Mouse (Mus musculus) hindbrain, postnatal 0 days (tissue): ENCODE measurements around the gene Sec16b. TPM values are rescaled to one million over a fixed set of nuclear protein-coding genes. Genes with fewer than 3 reads are reported as not detected.

Source experiments
- ATAC-seq: fragments of 200-750 bp; cut with Nextera tagmentation; 2 replicates; pipeline ENCODE4 v1.8.0; 2017; ENCODE audit warnings: mild to moderate bottlenecking, moderate TSS enrichment, moderate library complexity
- DNase-seq: peaks from one replicate; pipeline ENCODE4 v3.0.0-alpha.2; 2015; ENCODE audit warnings: low spot score
- H3K27ac ChIP-seq: fragments of 300-500 bp; sonication (generic); 2 replicates; pipeline ENCODE4 v1.5.1; 2014; ENCODE audit warnings: mild to moderate bottlenecking
- H3K27me3 ChIP-seq: fragments of 300-500 bp; sonication (generic); 2 replicates; pipeline ENCODE4 v1.6.1; 2014; ENCODE audit warnings: low read length, mixed read lengths; ENCODE audit not compliant: insufficient read depth
- H3K36me3 ChIP-seq: fragments of 300-500 bp; sonication (generic); 2 replicates; pipeline ENCODE4 v1.6.1; 2014; ENCODE audit warnings: low read length, mixed read lengths; ENCODE audit not compliant: insufficient read depth
- H3K4me1 ChIP-seq: fragments of 300-500 bp; sonication (generic); 2 replicates; pipeline ENCODE4 v1.6.1; 2014; ENCODE audit warnings: antibody characterized with exemption, low read length, mixed read lengths; ENCODE audit not compliant: insufficient read depth
- H3K4me2 ChIP-seq: fragments of 300-500 bp; sonication (generic); 2 replicates; pipeline ENCODE4 v1.6.1; 2014; ENCODE audit warnings: low read depth, mild to moderate bottlenecking, low read length, moderate library complexity, mixed read lengths
- H3K4me3 ChIP-seq: fragments of 300-500 bp; sonication (generic); 2 replicates; pipeline ENCODE4 v1.5.1; 2014; ENCODE audit warnings: low read length
- H3K9ac ChIP-seq: fragments of 300-500 bp; sonication (generic); replicated peaks from 2 replicates; pipeline ENCODE4 v1.6.1; 2014; ENCODE audit warnings: mild to moderate bottlenecking, low read length, moderate library complexity, mixed read lengths
- H3K9me3 ChIP-seq: fragments of 300-500 bp; sonication (generic); 2 replicates; pipeline ENCODE4 v1.6.1; 2016; ENCODE audit warnings: low read length, mixed read lengths
- CTCF ChIP-seq: IDR thresholded peaks from 2 replicates; pipeline ENCODE4 v1.5.1; 2016; ENCODE audit warnings: antibody characterized with exemption, control low read depth, low read depth
- WGBS: fragments of 180-500 bp; shearing (Covaris S2); extraction: QIAGEN DNeasy Blood & Tissue Kit; methylation state at CpG from one replicate; pipeline ENCODE4 v1.1.7; 2014; 5-methylcytosine and 5-hydroxymethylcytosine counted together
- polyA plus RNA-seq: library from polyadenylated mRNA; unstranded; fragments of >200 nt; fragmentation: Nextera tagmentation; extraction: Ambion mirVana; gene quantifications from 2 replicates; pipeline ENCODE4 v1.2.1, GENCODE M21; 2015
- total RNA-seq: library from RNA; depleted of rRNA; stranded (reverse); fragments of >200 nt; gene quantifications from 2 replicates; pipeline ENCODE4 v1.2.3, GENCODE M21; 2014

The Sec16b gene
- total and polyA plus RNA-seq, 2 experiments from 2014 or later: 0.21 to 0.41 TPM

DNA sequence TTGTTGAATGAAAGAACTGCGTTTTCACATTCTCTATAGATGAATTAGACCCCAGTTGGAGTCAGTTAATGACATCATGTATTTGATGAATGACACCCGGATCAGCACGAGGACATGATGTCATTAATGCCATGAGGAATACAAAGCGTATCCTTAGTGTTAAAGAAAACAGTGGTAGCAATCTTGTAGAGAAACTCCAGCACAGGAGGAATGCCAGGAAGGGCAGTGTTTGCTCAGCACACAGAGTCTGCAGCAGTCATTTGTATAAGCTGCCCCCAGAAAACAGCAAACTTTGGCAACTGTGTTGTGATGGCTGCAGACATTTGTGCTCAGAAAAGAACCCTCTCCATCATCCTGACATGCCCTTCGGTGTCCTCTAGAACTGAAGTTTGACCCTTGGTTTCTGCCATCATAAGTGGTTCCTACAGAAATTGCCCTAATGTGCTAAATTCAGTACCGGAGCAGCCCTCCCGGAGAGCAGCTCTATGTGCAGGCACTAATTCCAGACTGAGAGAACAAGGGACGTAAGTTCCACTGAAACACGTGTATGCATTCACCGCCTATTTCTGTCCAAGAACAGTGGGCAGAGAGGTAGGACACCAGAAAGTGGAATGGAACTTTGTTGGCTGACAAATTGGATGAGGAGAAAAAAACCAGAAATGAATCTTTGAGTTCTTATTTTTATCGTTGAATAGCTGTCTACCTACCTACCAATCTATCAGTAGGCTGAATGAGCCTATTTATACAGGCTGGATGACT, 6.3 kb downstream of the Sec16b start:
- no peak for DNase-seq

DNA sequence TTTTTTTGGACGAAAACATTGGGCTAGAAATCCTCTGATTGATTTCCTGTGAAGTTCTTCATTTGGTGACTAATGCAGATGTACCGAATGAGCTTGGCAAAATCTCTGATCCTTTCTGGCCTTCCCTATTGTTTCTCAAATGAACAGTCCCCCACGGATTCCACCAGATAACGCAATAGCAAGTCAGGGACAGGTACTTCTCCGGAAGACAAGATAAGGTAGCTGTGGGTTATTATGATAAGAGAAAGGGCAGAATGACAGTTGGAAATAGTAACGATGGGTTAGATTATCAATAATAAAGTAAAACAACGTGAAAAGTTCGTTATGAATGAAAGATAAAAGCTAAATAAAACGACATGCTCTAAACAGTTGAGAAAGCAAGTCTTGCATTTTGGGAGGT, 7.0 kb downstream of the Sec16b start:
- ATAC-seq (no peak), DNase-seq (no peak)
- WGBS: 78% methylated on average over 9 of the region's 9 CpGs
- Histone ChIP-seq H3K9me3 (no peaks in the 10 kb centered on the region), H3K4me2 (no peak overlapping the region), H3K9ac (no peak overlapping the region), H3K4me1 (peaks cover 7% of the 10 kb centered on the region), H3K27me3 (no peaks in the 10 kb centered on the region), H3K27ac (no peak overlapping the region), H3K4me3 (no peak overlapping the region), H3K36me3 (no peaks in the 10 kb centered on the region)
- no peak for TF ChIP-seq CTCF

More for the DNA sequence above, 6.3 kb downstream of the Sec16b start:
- no peak overlapping the region for H3K4me2 ChIP-seq
- peaks cover 3% of the 10 kb centered on the region for H3K4me1 ChIP-seq
- H3K27ac ChIP-seq: no peak overlapping the region
- no peak overlapping the region for H3K4me3 ChIP-seq
- ATAC-seq: no peak
- no peak for TF ChIP-seq CTCF
- no peaks in the 10 kb centered on the region for H3K27me3 ChIP-seq
- no peak overlapping the region for H3K9ac ChIP-seq
- H3K36me3 ChIP-seq: no peaks in the 10 kb centered on the region
- 62% methylated on average over 11 of the region's 11 CpGs for WGBS
- H3K9me3 ChIP-seq: no peaks in the 10 kb centered on the region

DNA sequence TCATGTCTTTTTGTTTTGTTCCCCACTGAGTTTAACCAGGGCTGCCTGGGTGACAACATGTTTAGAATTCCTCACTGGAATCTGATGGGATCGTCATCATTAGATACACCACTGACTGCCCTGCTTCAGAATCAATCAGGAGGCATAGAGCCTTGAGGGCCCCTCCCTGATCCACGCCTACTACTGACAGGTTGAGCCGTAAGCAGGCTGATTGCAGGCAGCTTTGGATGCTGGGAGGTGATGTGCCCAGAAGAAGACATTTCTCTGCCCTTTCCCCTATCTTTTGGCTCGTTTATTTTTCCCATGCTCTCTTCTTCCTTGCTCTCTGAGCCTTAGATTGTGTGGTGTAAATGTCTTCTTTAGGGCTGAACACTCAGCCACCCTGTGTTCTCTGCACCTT, 7.8 kb downstream of the Sec16b start:
- no peaks in the 10 kb centered on the region for H3K27me3 ChIP-seq
- ATAC-seq (no peak), DNase-seq (no peak)
- H3K9me3 ChIP-seq: no peaks in the 10 kb centered on the region
- no peak overlapping the region for H3K27ac ChIP-seq
- 68% methylated on average over 4 of the region's 4 CpGs for WGBS
- no peaks in the 10 kb centered on the region for H3K36me3 ChIP-seq
- no peak overlapping the region for H3K4me2 ChIP-seq
- no peak overlapping the region for H3K4me3 ChIP-seq
- H3K4me1 ChIP-seq: peaks cover 10% of the 10 kb centered on the region
- H3K9ac ChIP-seq: no peak overlapping the region
- no peak for TF ChIP-seq CTCF

DNA sequence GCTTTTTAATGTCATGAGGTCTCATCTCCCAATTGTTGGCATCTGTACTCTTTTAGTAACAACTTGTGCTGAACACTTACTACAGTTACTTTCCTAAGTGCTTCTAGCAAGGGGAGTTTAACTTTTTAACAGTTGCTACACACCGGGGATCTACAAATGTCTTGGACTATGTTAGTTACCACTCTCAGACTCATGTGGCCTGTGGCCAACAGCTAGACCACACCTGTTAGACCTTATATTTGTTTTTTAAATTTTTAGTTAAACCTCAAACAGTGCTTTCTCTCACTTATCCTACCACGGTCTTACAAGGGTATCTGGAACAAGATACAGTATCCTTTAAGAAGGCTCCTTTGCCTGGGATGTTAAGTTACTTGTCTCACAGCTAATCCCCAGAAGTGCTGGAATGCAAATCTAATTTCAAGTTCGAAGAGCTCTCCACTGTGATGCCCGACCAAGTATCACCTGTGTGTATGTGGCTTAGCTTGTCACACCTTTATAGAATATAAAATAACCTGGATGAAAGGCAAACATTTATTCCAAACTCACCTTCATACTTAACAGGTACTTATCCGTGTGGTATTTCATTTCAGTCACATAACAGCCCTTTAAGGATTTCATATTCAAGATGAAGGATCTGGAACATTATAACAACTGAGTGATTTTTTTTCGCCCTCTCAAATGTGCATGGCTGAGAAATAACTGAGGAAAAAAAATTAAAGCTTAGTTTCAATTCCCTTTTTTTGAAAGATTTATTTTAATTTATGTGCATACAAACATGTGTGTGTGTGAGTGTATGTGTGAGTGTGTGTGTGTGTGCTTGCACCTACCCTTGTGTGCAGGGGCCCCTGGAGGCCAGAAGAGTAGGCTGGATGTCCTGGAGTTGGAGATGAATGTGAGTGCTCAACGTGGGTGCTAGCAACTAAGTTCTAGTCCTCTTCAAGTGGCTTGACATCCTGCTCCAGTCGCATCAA, 10.6 kb downstream of the Sec16b start:
- H3K4me1 ChIP-seq: peaks cover 11% of the 10 kb centered on the region
- H3K9me3 ChIP-seq: no peaks in the 10 kb centered on the region
- H3K27ac ChIP-seq: no peak overlapping the region
- no peaks in the 10 kb centered on the region for H3K36me3 ChIP-seq
- H3K4me2 ChIP-seq: no peak overlapping the region
- H3K9ac ChIP-seq: no peak overlapping the region
- TF ChIP-seq CTCF: no peak
- no peaks in the 10 kb centered on the region for H3K27me3 ChIP-seq
- H3K4me3 ChIP-seq: no peak overlapping the region
- WGBS: 82% methylated on average over 8 of the region's 8 CpGs
- ATAC-seq: no peak
- DNase-seq: no peak

DNA sequence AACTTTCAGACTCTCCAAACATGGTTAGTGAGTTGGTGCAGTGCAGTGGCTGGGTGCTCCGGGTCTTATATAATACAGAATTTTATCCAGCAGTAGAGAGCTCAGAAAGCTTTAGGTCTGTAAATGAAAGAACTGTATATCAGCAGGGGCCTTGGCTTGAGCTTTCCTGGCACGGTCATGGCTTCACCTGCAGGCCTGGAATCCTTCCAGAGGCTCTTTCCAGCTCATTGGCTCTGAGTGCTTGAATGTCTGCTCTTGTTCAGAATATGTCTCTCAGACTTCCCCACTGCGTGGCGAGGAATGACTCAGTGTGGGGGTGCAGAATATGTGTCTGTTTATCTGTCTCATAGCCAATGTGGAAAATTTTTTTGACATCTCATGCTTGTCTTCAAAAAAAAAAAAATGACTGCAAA, 11.6 kb downstream of the Sec16b start:
- no peaks in the 10 kb centered on the region for H3K9me3 ChIP-seq
- H3K4me2 ChIP-seq: no peak overlapping the region
- WGBS: 27% methylated on average over 4 of the region's 4 CpGs
- H3K9ac ChIP-seq: no peak overlapping the region
- no peaks in the 10 kb centered on the region for H3K27me3 ChIP-seq
- DNase-seq: peak; percentile 87
- H3K4me1 ChIP-seq: peaks cover 11% of the 10 kb centered on the region
- H3K27ac ChIP-seq: no peak overlapping the region
- peak; percentile 82 for ATAC-seq
- H3K4me3 ChIP-seq: no peak overlapping the region
- H3K36me3 ChIP-seq: no peaks in the 10 kb centered on the region
- TF ChIP-seq CTCF: no peak

DNA sequence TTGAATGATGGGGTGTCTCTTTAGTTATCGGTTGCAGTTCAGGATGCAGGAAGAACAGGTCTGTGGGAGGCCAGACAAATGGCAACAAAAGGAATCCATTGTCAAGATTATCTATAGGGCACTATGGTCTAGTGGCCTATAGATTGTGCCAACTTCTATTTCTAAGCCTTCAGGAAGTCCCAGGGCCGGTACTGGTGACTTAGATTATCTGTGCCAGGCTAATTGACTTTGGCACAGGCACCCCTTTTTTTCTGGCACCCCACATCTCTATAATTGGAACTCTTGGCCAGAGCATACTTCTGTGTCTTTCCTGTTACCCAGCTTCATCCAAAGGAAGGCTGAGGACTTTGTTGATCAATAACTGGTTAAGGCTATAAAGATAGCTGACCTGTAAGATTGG, 12.9 kb downstream of the Sec16b start:
- no peak overlapping the region for H3K27ac ChIP-seq
- H3K4me1 ChIP-seq: peaks cover 11% of the 10 kb centered on the region
- DNase-seq (no peak), ATAC-seq (no peak)
- H3K9me3 ChIP-seq: no peaks in the 10 kb centered on the region
- H3K36me3 ChIP-seq: no peaks in the 10 kb centered on the region
- TF ChIP-seq CTCF: no peak
- WGBS: 33% methylated on average over 2 of the region's 2 CpGs
- no peak overlapping the region for H3K4me2 ChIP-seq
- no peak overlapping the region for H3K4me3 ChIP-seq
- H3K9ac ChIP-seq: no peak overlapping the region
- H3K27me3 ChIP-seq: no peaks in the 10 kb centered on the region

DNA sequence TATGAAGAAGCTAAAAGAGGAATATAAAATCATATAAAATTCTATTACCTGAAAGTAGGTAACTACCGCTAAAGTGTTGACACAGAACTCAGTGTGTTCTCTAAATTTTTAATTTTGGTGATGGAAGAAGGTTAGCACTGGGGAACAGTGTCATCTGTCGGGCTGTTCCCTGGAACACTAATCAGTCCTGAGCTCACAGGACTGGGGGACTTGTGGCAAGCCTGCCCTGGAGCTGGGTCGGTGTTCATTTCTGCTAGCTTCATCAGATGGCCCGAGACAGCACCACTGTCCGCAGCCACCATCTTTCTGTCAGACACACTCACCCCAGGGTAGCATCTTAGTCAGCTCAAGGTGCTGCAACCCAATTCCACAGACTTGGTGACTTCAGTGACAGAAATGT, 15.8 kb downstream of the Sec16b start:
- ATAC-seq (no peak), DNase-seq (no peak)
- Histone ChIP-seq H3K27me3 (no peaks in the 10 kb centered on the region), H3K9ac (no peak overlapping the region), H3K27ac (no peak overlapping the region), H3K4me3 (no peak overlapping the region), H3K36me3 (no peaks in the 10 kb centered on the region), H3K4me1 (peaks cover 11% of the 10 kb centered on the region), H3K4me2 (no peak overlapping the region), H3K9me3 (no peaks in the 10 kb centered on the region)
- TF ChIP-seq CTCF: no peak
- WGBS: 93% methylated on average over 5 of the region's 5 CpGs
